Mouse (Mus musculus) neural tube, embryonic 10.5 days (tissue): ENCODE measurements around the gene Prkce.

Source experiments
- DNase-seq: peaks from one replicate; pipeline ENCODE4 v3.0.0-alpha.2; 2017; ENCODE audit warnings: low spot score; ENCODE audit errors: extremely low spot score

The Prkce gene

DNA sequence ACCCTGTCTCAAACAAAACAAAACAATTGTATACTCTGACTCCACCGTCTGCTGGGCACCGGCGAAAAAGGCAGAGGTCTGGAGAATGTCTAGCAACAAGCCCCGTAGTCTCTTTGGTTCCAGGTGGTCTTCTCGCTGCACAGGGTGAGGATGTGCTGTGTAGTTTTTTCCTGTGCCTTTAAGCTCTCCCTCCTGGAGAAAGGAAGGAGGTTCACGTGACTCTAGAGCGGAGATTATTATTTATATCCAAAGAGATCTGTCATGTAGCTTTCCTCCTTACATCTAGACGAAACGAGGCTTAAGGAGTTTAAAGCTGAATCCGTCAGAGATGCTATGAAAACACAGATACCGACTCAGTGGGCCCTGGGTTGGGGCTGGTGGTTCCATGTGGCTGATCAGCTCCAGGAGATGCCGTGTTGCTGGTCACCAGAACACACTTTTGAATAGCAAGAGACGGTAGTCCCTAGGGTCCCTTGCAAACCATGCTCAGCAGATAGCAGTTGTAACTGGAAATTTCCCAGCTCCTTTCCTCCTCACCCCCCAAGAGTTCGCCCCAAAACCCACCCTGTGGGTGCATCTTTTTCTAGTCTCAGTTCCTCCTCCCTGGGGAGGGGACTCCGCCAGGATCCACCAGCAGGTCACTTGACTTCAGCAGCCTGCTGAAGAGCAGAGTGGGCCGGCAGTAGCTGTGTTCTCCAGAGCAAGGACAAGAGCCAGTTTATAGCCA, 196.9 kb downstream of the Prkce start:
- DNase-seq = no peak

DNA sequence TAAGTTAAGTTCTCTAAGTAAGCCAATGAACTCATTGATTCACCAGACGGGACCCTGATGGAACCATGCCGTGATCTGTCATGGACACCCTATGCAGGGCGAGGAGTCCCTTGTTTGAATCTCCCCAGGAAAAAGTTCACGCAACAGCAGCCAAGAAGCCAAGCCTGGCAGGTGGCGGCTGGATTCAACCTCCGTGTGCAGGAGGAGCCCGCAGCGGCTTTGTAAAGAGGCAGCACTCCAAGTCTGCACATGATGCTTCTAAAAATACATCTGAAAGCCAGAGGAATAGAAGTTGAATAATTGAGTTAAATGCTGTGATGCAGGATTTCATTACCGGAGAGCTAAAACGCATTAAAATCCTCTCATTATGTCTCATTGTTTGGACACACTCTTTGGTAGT, 199.3 kb downstream of the Prkce start:
- DNase-seq = no peak

DNA sequence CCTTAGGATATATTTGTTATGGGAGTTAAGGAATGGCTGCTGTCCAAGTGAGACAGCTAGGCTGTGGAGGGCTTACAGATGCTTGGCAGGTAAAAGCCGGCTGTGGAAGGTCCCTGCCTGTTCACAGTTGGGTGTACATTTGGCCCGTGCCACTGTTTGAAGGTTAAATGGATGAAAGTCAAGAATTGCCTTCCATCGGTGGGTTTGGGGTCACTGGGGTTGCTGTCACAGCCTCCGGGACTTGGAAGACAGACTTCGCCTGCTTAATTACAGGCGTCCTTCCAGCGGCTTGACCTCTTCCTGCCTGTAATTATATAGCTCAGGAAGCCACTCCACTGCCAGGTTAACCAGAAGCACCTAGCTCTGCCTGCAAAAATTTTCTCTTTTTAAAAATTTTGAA, 200.1 kb downstream of the Prkce start:
- no peak for DNase-seq

DNA sequence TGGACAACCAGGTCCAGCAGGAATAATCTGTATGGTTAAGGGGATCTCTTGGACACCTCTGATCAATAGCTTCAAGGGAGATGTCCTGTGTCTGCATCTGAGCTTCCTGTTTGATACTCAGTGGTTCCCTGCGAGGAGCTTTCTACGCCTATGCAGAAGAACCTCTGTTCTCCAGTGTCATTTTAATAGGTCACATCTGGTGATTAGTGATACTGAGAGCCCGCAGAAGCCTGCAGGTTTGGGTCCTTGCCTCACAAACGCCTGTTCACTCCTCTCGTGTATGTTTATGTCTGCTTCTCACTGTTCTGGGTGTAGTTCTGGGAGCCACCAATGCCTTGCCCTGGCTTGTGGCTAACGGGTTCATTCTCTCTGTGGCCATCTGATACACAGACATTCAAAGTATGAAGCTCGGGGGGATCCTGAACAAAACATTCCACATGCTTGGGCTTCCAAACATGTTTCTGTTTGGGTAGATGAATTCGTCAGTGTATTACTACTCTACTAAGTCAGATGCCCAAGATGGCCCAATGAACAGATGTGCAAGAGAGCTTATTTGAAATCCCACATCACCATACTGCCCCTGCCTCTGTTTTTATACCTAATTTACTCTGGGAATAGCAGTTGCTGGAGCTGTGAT, 202.6 kb downstream of the Prkce start:
- no peak for DNase-seq

DNA sequence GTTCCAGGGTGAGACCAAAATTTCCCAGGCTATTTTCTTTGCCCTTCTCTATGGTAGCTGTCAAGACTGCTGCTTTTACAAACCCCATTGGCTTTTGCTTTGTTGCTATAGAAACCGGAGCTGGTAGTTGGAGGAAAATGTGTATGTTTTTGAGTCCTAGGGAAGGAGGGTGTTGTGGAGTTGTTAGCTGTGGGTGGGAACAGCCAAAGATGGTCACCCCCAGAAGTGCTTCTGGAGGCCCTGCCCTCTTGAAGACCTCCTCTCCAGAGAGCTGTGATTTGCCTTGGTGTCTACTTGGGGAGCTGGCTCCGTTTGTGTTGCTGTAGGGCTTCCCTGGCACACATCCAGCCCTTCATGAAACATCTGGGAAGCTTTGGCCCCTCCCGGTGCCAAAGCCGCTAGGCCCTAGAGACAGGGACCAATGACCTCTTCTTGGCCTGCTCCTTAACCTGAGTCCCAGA, 203.5 kb downstream of the Prkce start:
- no peak for DNase-seq

DNA sequence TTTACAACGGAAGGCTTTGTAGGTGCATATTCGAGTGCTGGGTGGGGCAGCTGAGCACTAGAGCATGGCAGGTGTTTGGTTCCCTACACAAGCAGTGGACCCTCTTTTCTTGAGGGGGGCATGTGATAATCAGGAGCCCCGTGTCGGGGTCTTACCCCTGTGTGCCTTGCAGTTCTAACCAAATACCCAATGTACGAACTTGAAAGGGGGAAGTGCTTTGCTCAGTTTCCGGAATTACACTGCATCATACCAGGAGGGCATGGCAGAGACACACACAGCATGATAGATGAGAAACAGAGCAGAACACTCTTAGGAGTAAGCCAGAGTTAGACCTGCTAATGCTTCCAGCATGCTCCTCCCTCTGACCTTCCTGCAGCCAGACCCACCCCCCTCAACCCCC, 208.8 kb downstream of the Prkce start:
- no peak for DNase-seq

DNA sequence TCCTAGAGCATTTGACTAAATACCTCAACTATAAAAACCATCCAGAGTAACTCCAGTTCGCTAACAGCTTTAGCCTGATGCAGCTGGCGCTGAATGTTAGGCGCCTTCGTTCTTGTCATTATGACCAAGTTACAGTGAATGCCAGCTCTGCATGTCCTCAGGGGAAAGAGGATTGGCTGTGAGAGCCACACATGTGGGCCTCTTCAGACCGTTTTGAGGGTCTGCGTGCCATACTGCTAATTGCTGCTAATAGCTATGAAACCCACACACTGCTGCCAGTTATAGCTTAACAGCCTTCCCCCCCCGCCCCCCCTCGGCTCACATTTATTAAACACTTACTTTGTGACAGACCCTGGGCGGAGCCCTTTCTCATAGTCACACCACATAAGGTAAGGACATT, 210.3 kb downstream of the Prkce start:
- DNase-seq = no peak

DNA sequence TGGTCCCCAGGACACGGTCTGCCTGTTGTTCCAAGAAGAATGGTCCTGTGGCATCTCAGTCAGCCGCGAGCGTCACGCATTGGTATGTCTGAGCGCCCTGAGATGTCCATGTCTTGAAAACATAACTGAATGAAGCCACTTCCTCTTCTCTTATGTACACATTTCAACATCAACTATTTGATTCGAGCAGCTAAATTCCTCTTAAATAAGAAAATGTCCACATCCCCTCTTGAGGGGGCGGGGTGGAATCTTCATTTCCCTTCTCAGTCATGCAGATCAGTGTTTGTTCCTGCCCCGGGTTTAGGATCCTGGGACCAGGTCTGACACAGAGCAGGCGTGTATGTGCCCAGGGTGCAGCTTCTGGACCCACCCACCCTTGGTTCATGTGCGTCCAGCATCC, 211.0 kb downstream of the Prkce start:
- no peak for DNase-seq

DNA sequence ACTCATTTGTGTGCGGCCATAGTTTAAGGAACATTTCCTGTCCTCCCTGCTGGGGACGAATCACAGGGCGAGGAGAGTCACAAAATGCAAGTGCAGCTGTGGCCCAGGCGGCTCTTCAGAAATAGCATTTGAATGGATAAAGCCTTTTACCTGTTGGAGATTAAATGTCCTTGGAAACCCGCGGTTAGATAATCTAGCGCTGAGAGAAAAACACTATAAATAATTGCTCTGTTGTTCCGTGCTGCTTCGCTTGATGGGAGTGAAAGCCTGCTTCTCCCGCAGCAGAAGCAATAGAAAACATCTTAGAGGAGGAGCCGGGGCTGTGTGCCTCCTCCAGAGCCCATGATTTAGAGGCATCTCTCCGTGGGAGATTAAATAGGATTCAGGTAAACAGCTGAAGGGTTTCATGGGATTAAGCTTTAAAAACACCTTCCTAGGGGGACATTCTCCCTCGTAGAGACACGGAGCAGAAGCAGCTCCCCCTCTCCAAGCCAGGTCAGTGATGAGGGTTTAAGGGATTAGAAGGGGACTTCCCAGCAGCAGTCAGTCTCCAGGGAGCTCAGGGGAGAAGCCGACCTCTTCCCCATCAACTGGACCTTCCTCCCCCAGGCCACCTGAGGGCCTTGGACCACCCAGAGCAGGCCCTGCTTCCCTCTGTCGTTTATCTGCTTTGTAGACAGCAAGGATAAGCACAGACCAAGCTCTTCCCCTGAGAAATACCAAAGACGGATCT, 212.0 kb downstream of the Prkce start:
- DNase-seq = no peak

DNA sequence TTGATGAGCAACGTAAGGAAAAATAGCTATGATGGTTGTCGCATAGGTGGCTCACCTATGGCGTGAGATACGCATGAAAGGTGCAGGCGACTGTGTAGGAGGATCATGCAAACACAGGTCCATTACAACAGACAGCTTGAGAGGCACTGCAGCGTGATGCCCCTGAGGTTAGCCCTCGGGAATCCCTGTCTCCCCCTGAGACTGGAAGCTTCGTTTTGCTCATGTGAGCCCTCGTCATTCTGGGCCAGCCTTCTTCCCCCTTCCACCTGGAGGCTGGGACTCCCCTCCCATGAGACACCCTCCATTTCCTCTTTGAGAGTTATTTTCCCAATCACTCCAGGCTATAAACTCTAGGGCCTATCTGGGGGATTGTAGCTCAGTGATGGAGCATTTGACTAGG, 213.9 kb downstream of the Prkce start:
- no peak for DNase-seq

DNA sequence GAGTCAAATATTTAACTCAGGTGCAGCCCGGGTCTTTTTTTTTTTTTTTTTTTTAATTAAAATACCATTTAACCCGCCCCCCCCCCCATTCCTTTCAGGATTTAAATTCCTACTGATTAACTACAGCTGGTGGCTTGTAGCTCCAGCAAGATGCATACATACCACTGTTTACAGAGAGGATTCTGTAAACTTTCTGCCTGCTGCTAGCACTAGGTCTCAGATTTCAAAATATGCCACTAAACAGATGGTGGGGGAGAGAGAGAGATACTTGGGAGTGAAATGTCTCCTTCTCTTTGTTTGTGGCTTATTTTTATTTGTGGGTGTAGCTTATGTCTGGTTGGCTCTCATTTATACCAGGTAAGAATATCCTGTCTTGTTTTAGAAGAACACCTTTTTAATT, 215.3 kb downstream of the Prkce start:
- no peak for DNase-seq

DNA sequence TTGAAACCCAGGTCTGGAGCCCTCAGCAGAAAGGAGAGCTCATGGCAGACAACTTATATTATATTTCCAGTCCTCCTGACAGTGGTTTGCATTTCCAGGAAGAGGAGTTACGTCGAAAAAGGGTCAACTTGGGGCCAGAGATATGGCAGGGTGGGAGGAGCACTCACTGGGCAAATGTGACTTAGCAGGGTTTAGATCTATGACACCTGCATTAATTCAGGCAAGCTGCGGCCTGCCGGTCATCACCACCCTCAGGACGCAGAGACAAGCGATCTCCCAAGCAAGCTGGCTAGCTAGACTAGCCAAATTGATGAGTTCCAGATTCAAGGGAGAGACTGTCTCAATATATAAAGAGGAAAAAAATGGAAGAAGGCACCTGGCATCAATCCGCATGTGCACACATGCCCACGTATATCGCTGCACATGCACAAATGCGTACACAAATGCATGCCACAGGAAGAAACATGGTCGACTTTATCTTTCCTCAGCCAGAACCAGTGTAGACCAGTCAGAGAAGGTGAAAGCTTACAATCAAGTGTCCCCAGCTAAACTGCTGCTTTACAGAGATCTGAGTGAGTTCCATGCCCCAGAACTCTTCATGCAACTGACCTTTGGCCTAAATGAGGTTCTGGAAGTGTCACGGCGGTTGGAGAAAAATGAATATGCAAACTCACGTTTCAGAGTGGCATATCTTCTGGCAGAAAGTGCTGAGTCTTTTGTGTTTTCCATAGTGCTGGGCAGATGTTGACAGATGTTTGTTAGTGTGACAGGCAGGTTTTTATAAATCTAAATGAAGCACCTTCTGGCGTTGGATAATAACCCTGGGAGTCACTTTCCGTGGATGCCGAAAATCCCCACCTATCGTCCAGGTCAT, 216.4 kb downstream of the Prkce start:
- no peak for DNase-seq

DNA sequence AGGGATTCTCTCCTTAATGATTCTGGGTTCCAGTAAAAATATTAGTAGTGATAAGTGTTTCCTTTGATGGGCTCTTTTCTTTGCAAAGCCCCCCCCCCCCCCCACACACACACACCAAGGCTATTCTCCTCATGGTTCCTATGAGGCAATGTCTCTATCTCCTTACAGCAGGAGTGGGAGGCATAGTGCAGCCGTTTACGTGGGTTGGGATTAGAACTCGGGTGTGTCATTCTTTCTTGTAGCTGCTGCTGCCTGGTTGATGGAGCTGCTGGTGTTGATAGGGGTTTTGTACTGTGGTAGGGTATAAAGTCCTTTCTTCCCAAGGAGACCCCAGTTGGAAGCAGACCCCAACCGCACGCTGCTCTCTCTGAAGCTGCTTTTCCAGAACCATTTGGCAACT, 224.9 kb downstream of the Prkce start:
- DNase-seq = no peak

DNA sequence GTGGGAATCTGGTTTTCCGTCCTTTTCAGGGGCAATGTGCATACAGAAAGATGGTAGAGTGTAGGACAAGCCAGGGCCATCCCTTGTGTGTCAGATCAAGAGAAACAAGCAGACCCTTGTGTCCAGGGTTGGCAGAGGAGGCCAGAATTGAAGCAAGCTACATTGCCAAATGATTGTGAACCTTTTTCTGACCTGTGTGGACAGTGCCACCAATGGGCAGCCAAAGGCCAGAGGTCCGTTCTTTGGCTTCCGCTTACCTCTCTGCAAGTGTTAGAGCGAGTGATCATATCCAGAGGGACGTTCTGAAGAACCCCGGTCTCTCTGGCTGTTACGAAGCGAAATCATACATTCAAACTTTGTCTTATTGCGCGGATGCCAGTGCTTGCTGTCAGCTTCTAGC, 225.6 kb downstream of the Prkce start:
- DNase-seq = no peak

DNA sequence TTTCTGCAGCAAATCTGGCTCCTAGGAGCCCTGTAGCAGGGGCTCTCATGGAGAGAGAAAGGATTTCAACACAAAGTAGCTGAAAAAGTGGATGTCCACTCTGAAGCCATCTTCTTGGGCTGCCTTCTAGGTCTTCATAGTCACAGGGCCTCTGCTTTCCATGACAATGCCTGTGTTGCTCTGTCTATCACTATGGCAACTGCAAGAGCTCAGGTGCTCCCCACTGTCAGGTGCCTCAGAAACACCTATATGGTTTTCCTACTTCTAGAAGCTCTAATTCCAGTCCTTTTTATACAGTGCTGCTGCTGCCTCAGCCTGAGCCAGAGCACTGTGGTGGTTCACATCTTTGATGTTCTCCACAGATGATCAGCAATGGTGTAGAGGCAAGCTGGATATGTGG, 229.5 kb downstream of the Prkce start:
- no peak for DNase-seq

DNA sequence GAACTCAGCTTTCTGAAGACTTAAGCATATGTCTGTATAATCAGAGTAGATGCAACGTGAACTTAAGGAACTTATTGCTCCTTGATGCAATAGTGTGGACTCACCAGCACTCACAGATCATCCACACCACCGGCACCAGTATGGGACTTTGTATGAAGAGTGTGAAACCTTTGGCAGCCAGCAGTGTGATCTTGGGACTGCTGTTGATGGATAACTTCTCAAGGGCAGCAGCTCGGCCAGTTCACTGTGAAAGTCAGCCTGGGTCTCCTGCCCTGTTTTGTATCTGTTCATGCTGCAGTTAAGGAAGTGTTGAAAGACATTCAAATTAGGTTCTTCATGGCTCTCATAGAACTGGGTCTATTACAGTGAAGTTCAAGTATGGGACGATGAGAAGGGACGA, 230.1 kb downstream of the Prkce start:
- no peak for DNase-seq

DNA sequence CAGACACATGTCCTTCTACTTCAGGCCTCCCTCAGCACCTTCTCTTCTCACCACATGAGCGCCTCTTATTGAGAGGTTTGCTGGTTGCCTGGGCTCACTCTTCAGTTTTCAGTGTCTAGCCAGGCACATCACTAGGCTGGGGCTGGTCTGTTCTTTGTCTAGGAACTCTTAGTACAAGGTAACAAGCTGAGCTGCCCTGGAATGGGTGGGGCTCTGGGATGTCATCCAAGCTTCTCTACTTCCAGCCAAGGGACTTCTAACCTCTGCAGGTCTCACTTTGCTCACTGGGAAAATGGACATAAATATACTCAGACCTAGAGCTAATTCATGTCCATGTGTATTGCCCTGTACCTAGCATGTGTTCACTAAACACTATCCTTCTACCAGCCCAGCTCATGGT, 230.6 kb downstream of the Prkce start:
- DNase-seq = no peak

DNA sequence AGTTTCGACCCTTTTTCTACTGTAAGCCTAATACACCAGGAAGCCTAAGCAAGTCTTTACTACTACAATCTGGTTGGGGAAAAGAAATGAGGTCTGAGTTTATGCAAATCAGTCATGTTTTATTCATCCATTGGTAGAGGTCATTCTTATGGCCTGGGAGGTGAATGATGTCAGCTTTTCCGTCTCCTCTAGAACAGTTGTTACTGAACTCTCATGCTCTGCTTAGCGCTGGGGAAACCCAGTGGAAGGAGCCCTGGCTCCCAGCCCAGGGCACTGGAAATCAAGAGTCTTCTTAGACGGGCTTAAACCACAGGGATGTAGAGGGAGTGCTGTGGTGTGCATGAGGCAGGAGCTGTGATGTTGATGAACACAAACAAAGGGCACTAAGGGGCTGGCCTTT, 232.4 kb downstream of the Prkce start:
- no peak for DNase-seq

DNA sequence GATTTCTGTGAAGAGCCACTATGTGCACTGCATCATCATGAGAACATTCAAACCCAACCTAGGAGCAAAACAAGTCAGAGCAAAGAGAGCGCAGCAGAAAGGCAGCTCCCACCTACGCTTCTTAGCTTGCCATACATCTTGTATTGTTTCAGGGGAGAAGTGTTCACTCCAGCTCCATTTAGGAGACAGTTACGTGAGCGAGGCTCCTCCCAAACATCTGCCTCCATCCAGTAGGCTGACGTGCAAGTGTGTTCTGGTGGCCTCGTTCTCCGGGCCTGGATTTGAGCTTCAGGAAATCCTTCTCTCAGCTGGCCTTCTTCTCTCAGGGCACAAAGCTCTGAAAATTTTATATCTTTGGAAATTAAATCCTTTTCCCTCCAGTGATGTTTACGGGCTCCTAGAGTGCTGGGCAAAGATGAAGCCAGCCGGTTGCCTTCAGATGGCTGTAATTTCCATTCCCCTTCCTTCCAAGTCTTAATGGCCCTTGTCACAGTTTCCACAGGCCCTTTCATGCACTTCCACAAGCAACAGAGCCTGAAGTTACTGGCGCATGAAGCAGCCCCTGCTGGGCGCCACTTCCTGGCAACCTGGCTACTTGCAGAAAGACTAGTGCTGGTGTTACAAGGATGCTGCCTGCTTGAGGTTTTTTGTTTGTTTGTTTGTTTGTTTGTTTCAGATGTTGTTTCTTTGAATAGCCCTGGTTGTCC, 237.4 kb downstream of the Prkce start:
- no peak for DNase-seq

DNA sequence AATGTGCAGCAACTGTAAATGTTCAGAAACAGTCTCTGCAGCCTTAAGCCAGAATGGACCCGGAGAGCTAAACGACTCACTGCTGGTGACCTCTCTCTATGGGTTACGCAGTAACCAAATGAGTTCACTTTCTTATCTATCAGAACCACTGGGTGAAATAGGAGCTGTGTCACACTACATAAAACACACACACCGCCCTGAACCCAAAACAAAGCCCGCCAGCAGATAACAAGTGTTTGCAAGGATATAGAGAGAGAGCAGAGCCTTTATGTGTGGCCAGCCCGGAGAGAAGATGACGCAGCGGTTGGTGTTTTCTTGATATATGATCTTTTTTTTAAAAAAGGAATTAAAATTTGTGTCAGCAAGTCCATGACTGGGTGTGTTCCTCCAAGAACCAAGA, 238.1 kb downstream of the Prkce start:
- no peak for DNase-seq
